Mouse (Mus musculus) small intestine, adult 2 months (tissue): ENCODE results near the gene Gm17018. TPM values are rescaled to one million over a fixed set of nuclear protein-coding genes. Genes with fewer than 3 reads are reported as not detected.

ENCODE experiments used
- H3K27ac ChIP-seq: fragments of 200-500 bp; 2 replicates; pipeline ENCODE4 v1.5.1; 2012; ENCODE audit warnings: low read depth, low read length, control low read depth, inconsistent platforms; ENCODE audit not compliant: insufficient read depth
- H3K27me3 ChIP-seq: fragments of 200-500 bp; 2 replicates; pipeline ENCODE4 v1.6.1; 2012; ENCODE audit warnings: mild to moderate bottlenecking, moderate library complexity, low read length, inconsistent platforms; ENCODE audit not compliant: control insufficient read depth, insufficient read depth
- H3K36me3 ChIP-seq: fragments of 200-500 bp; 2 replicates; pipeline ENCODE4 v1.6.1; 2012; ENCODE audit warnings: mild to moderate bottlenecking, low read length, control low read depth, inconsistent platforms; ENCODE audit not compliant: control insufficient read depth, insufficient read depth
- H3K4me1 ChIP-seq: fragments of 200-500 bp; 2 replicates; pipeline ENCODE4 v1.6.1; 2012; ENCODE audit warnings: low read length, inconsistent platforms, mixed read lengths; ENCODE audit not compliant: control insufficient read depth, insufficient read depth, insufficient read length
- H3K4me3 ChIP-seq: fragments of 200-500 bp; 2 replicates; pipeline ENCODE4 v1.5.1; 2012; ENCODE audit warnings: low read depth, mild to moderate bottlenecking, control low read depth, inconsistent platforms, low read length, moderate library complexity
- CTCF ChIP-seq: fragments of 200-500 bp; IDR thresholded peaks from 2 replicates; pipeline ENCODE4 v1.5.1; 2012; ENCODE audit warnings: low read depth, mild to moderate bottlenecking, control low read depth, inconsistent platforms, low read length, moderate library complexity, mixed read lengths; ENCODE audit not compliant: insufficient replicate concordance, insufficient read length; ENCODE audit errors: extremely low read depth
- POLR2A ChIP-seq: fragments of 200-500 bp; IDR thresholded peaks from 2 replicates; pipeline ENCODE4 v1.6.1; 2012; ENCODE audit warnings: low read depth, mild to moderate bottlenecking, control low read depth, inconsistent platforms, low read length, moderate library complexity
- WGBS: fragments of 180-500 bp; shearing (Covaris S2); methylation state at CpG from one replicate; pipeline ENCODE4 v1.1.7; 2018; 5-methylcytosine and 5-hydroxymethylcytosine counted together
- polyA plus RNA-seq: library from polyadenylated mRNA; depleted of rRNA; stranded (reverse); fragments of >200 nt; gene quantifications from 2 replicates; pipeline ENCODE4 v1.2.3, GENCODE M21; 2012

Gm17018 gene
- polyA plus RNA-seq, 1 experiment: 3.0 TPM

GRCm38 (mm10) chr19:45529294-45529693 is 31.1 kb upstream of the Gm17018 start:
- TF ChIP-seq CTCF (no peak), POLR2A (no peak)
- Histone ChIP-seq H3K36me3 (peaks cover 10% of the 10 kb centered on the region), H3K4me3 (no peak overlapping the region), H3K27me3 (no peaks in the 10 kb centered on the region), H3K27ac (no peak overlapping the region), H3K4me1 (no peaks in the 10 kb centered on the region)
- 81% methylated on average over 5 of the region's 5 CpGs for WGBS

DNA sequence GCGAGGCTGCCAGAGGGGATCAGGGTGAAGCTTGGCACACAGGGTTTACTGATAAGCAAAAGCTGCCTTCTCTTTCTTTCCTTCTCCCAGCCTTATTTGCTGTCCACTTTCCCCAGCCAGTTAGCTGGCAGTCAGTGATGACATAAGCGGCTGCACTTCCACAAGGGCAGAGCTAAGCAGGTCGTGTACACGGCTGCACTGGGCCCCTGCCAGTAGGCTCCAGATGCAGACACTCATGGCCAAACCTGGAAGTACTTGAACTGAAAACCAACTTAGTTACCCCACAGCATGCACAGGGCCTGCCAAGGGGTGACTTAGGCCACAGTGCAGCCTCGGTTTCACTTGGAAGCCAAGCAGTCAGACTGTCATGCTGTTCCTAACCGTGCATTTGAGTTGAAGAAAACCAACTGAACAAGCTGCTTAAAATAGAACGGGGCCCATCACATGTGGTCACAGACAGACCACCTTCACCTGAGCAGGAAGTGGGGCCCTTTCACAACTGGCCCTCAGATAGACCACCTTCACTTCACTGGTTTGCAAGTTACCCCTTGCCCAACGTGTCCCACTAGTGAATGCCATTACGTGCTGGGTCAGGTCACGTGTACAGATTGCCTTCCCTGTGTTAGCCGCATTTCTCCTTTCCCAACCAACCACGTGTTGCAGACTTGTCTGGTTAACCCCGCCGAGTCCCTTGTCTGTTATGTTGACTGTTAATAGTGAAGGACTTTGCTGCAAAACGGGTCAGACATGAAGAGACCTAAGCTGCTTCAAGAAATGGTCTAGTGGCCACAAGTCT is 30.0 kb upstream of the Gm17018 start:
- 71% methylated on average over 15 of the region's 15 CpGs for WGBS
- peaks cover 10% of the 10 kb centered on the region for H3K36me3 ChIP-seq

GRCm38 (mm10) chr19:45531554-45531953 is 28.9 kb upstream of the Gm17018 start:
- Histone ChIP-seq H3K27me3 (no peaks in the 10 kb centered on the region), H3K27ac (no peak overlapping the region), H3K36me3 (peaks cover 10% of the 10 kb centered on the region), H3K4me1 (no peaks in the 10 kb centered on the region), H3K4me3 (no peak overlapping the region)
- 79% methylated on average over 6 of the region's 6 CpGs for WGBS
- TF ChIP-seq CTCF: no peak
- no peak for TF ChIP-seq POLR2A

More for the DNA sequence above, 30.0 kb upstream of the Gm17018 start:
- Histone ChIP-seq H3K27me3 (no peaks in the 10 kb centered on the region), H3K4me1 (no peaks in the 10 kb centered on the region), H3K4me3 (no peak overlapping the region), H3K27ac (no peak overlapping the region)
- TF ChIP-seq CTCF: no peak

DNA sequence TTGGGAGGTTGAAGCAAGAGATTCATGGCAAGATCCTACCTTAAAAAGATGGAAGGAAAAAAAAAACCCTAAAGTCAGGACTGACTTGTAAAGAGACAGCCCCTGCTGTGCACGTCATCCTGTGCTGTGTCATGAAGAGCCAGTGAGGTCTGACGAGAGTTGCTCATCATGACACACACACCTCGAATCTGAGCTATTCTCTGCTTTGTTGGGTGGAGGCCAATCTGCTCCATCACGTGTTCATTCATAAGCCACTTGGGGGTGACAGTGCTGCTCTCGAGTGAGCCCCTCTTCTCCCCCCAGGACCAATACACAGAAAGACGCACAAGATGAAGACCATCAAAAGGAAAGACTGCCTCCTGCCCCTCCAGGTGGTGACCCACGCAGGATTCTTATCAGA is 26.8 kb upstream of the Gm17018 start:
- WGBS: 53% methylated on average over 7 of the region's 7 CpGs
- Histone ChIP-seq H3K36me3 (no peaks in the 10 kb centered on the region; the same call in 1 of the 2 replicates), H3K27me3 (no peaks in the 10 kb centered on the region), H3K4me3 (no peak overlapping the region), H3K4me1 (no peaks in the 10 kb centered on the region), H3K27ac (no peak overlapping the region)
- TF ChIP-seq CTCF (no peak), POLR2A (no peak)

DNA sequence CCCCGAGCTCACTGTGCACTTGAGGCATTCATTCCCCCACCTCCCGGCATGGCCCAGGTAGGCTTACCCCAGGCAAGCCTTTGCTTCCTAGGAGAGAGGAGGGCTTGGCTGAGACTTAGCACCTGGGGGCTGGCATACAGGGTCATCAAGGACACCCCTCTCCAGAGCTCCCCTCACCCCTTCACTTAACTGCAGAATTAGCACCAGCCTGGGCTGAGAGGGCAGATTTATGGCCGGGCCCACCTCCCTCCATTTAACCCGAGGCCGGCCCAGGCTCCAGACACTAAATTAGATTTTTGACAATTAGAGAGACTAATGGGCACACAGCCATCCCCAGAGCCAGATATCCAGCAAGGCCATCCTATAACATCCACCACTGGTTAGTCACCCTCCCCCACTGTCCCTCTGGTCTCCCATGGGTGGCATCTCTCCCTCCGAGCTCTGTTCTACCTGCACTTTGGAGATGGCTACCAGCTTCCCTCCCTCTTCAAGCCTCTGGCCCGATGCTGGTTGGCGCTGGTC is 25.1 kb upstream of the Gm17018 start:
- H3K27me3 ChIP-seq: no peaks in the 10 kb centered on the region
- no peak for TF ChIP-seq CTCF
- TF ChIP-seq POLR2A: no peak
- H3K27ac ChIP-seq: no peak overlapping the region
- 71% methylated on average over 8 of the region's 8 CpGs for WGBS
- H3K4me3 ChIP-seq: no peak overlapping the region
- H3K36me3 ChIP-seq: no peaks in the 10 kb centered on the region
- H3K4me1 ChIP-seq: no peaks in the 10 kb centered on the region

- H3K27ac ChIP-seq: no peak overlapping the region
- H3K4me3 ChIP-seq: no peak overlapping the region
- H3K36me3 ChIP-seq: no peaks in the 10 kb centered on the region
- TF ChIP-seq POLR2A (no peak), CTCF (no peak)
- H3K4me1 ChIP-seq: no peaks in the 10 kb centered on the region
- WGBS: 59% methylated on average over 6 of the region's 6 CpGs
- peaks cover 5% of the 10 kb centered on the region; the same call in 1 of the 2 replicates for H3K27me3 ChIP-seq
Measured at GRCm38 (mm10) chr19:45535929-45536328, 24.5 kb upstream of the Gm17018 start.

- no peaks in the 10 kb centered on the region for H3K36me3 ChIP-seq
- 40% methylated on average over 1 of the region's 1 CpGs for WGBS
- no peak overlapping the region for H3K27ac ChIP-seq
- peaks cover 3% of the 10 kb centered on the region for H3K4me1 ChIP-seq
- peaks cover 19% of the 10 kb centered on the region for H3K27me3 ChIP-seq
- no peak overlapping the region for H3K4me3 ChIP-seq
- TF ChIP-seq CTCF: peak; percentile 68; the same call in 1 of the 2 replicates
- TF ChIP-seq POLR2A: no peak
Measured at GRCm38 (mm10) chr19:45537505-45537904, 22.9 kb upstream of the Gm17018 start.

DNA sequence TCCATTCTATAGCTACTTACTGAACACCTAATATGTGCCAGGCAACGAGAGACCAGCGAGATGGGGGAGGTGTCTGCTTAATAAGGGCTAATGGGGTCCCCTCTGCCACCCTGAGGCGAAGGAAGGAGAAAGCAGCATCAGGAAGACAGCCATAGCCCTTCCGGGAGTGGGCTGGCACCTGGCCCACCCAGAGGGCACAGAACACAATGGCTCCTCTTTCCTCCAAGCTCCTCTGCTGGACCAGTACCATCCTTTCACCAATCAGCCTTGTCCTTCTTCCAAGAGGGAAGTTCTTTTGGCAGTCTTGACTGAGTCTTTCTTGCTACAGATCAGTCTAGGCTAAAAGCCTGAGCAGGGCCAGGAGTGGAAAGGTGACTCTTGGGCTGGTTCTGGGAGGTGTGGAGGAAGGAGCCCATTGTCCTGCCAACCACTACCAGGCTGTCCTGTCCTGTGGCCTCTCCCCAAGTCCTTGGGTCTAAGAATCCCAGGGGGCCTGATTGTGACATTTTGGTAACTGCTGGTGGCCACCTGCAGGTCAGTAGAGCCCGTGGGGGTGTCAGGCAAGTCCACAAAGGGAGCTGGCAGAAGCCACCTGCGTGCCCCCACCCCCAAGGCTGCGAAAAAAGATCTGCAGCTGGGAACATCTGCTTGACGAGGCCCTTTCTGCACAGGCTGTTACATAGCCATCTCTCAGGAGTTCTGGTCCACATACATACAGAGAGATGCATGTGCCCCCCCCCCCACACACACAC is 19.6 kb upstream of the Gm17018 start:
- Histone ChIP-seq H3K27me3 (peaks cover 27% of the 10 kb centered on the region), H3K4me3 (no peak overlapping the region), H3K27ac (no peak overlapping the region), H3K36me3 (no peaks in the 10 kb centered on the region), H3K4me1 (peaks cover 8% of the 10 kb centered on the region)
- 41% methylated on average over 8 of the region's 8 CpGs for WGBS
- no peak for TF ChIP-seq POLR2A
- TF ChIP-seq CTCF: no peak
